Mouse (Mus musculus): ENCODE measurements around the gene Calhm6.

GRCm38 (mm10) chr10:34128391-34128790 lies 607 bp upstream of the Calhm6 start:
- TF ChIP-seq CTCF (IDR thresholded peaks at IDR 0.05; ENCODE audit: low read depth) (no peak), EP300 (IDR thresholded peaks at IDR 0.05; ENCODE audit: low read depth) (no peak)
